Comparison of ENCODE assay signal across 22 mouse cellular contexts in the genomic region with DNA sequence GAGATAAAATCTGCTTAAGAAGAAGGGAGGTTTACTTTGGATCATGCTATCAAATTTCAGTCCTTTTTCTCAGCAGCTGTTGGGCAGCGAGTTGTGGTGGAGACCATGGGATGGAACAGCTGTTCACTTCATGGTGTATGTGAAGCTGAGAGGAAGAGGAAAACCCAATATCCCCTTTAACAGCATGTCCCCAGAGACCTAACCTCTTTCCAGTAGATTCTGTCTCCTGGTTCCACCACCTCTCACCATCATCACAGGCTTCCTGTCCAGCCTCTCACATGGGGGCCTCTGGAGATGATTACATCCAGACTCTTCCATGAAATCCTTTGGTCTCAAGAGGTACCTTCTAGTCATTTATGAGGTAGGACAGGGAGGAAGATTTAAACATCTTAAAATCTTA.
A peak's percentile ranks its signal among the peaks of the same experiment; 100 is the strongest.
DNase-seq lines count a peak whose midpoint lies in the region; ATAC-seq lines count a peak whose summit lies in the region.
"Had no signal": no experiment of that assay in that cellular context is flagged by ENCODE, and none has a peak within 500 bp of the region (broad histone marks: within the 10 kb centered on the region; RNA-seq: fewer than 3 reads in every experiment).

No protein-coding gene starts in this region.

- H3K4me2 ChIP-seq in heart, embryonic 12.5 days, result no peak overlapping the region
- no peak overlapping the region for H3K4me2 ChIP-seq in midbrain, embryonic 11.5 days
- no peak overlapping the region for H3K4me2 ChIP-seq in midbrain, embryonic 15.5 days

- WGBS in heart, embryonic 12.5 days, result 91% methylated on average over 1 of the region's 1 CpGs
- 86% methylated on average over 1 of the region's 1 CpGs for WGBS in midbrain, embryonic 11.5 days
- WGBS in midbrain, embryonic 15.5 days, result 94% methylated on average over 1 of the region's 1 CpGs
- 81% methylated on average over 1 of the region's 1 CpGs for WGBS in limb, embryonic 10.5 days

- no peak for ATAC-seq in heart, embryonic 12.5 days (ENCODE audit: insufficient number of reproducible peaks, low FRiP score)
- ATAC-seq in midbrain, embryonic 11.5 days (ENCODE audit: low FRiP score), result no peak
- ATAC-seq in midbrain, embryonic 15.5 days (replicated peaks), result no peak
- ATAC-seq: activated CD4-positive, CD25-positive, alpha-beta regulatory T cell, adult 4 months; CD4-positive, CD25-positive, alpha-beta regulatory T cell, adult 4 months; Patski had no signal

- H3K27ac ChIP-seq in heart, embryonic 12.5 days (ENCODE audit: poor library complexity, severe bottlenecking), result no peak overlapping the region
- no peak overlapping the region for H3K27ac ChIP-seq in midbrain, embryonic 11.5 days (ENCODE audit: low read depth, low read length)
- H3K27ac ChIP-seq in midbrain, embryonic 15.5 days, result no peak overlapping the region
- H3K27ac ChIP-seq in limb, embryonic 10.5 days, result no peak overlapping the region

- H3K4me3 ChIP-seq in heart, embryonic 12.5 days, result no peak overlapping the region
- no peak overlapping the region for H3K4me3 ChIP-seq in midbrain, embryonic 11.5 days (ENCODE audit: low read depth, low read length)
- H3K4me3 ChIP-seq in midbrain, embryonic 15.5 days, result no peak overlapping the region
- H3K4me3 ChIP-seq in limb, embryonic 10.5 days, result no peak overlapping the region

- no peaks in the 10 kb centered on the region for H3K4me1 ChIP-seq in heart, embryonic 12.5 days (replicated peaks)
- peaks cover 6% of the 10 kb centered on the region for H3K4me1 ChIP-seq in midbrain, embryonic 11.5 days (ENCODE audit: control insufficient read depth, insufficient read depth, low read length)
- H3K4me1 ChIP-seq in midbrain, embryonic 15.5 days, result peaks cover 23% of the 10 kb centered on the region
- peaks cover 2% of the 10 kb centered on the region for H3K4me1 ChIP-seq in limb, embryonic 10.5 days

- H3K36me3 ChIP-seq in heart, embryonic 12.5 days, result no peaks in the 10 kb centered on the region
- H3K36me3 ChIP-seq in midbrain, embryonic 11.5 days (ENCODE audit: control insufficient read depth, insufficient read depth, low read length), result no peaks in the 10 kb centered on the region
- H3K36me3 ChIP-seq in midbrain, embryonic 15.5 days (replicated peaks), result no peaks in the 10 kb centered on the region
- H3K36me3 ChIP-seq in limb, embryonic 10.5 days, result no peaks in the 10 kb centered on the region
- H3K36me3 ChIP-seq: G1E had no signal

- no peak overlapping the region for H3K9ac ChIP-seq in heart, embryonic 12.5 days
- no peak overlapping the region for H3K9ac ChIP-seq in midbrain, embryonic 11.5 days (ENCODE audit: low read length)
- H3K9ac ChIP-seq in midbrain, embryonic 15.5 days, result no peak overlapping the region

- no peaks in the 10 kb centered on the region for H3K9me3 ChIP-seq in heart, embryonic 12.5 days (replicated peaks)
- H3K9me3 ChIP-seq in midbrain, embryonic 11.5 days (ENCODE audit: control insufficient read depth, low read length), result no peaks in the 10 kb centered on the region; the same call in 1 of the 2 replicates
- no peaks in the 10 kb centered on the region for H3K9me3 ChIP-seq in midbrain, embryonic 15.5 days
- H3K9me3 ChIP-seq in limb, embryonic 10.5 days (replicated peaks), result no peaks in the 10 kb centered on the region

- H3K27me3 ChIP-seq in heart, embryonic 12.5 days (replicated peaks), result peaks cover 25% of the 10 kb centered on the region
- H3K27me3 ChIP-seq in midbrain, embryonic 11.5 days (ENCODE audit: control insufficient read depth, insufficient read depth, low read length), result peaks cover 2% of the 10 kb centered on the region; the same call in 1 of the 2 replicates
- H3K27me3 ChIP-seq in midbrain, embryonic 15.5 days (replicated peaks), result no peaks in the 10 kb centered on the region
- H3K27me3 ChIP-seq in limb, embryonic 10.5 days (ENCODE audit: low read depth, poor library complexity, severe bottlenecking), result peaks cover 23% of the 10 kb centered on the region
- H3K27me3 ChIP-seq: CH12.LX had no signal

- DNase-seq in cerebellum, adult 9-10 months, result peak; percentile 5
- no peak for DNase-seq in cerebellum, adult 11 months
- peak; percentile 63 for DNase-seq in heart, adult 11 months
- peak; percentile 73 for DNase-seq in midbrain, embryonic 11.5 days (ENCODE audit: low spot score, missing footprints)
- peak; percentile 10 for DNase-seq in limb, embryonic 10.5 days (ENCODE audit: low spot score)
- no peak for DNase-seq in kidney, postnatal 25 days
- DNase-seq: adrenal gland, adult 2 months; adrenal gland, adult 8-10 months; adrenal gland, postnatal 10 days; adrenal gland, postnatal 14 days; adrenal gland, postnatal 25 days; adrenal gland, postnatal 36 days; B cell, adult 2 months; cerebellum, adult 11-12 months; cerebellum, adult 18-20 months had no signal

Comparison
In these comparisons a context has a peak if more than half of its experiments do, and no peak if none do; other contexts are left out.
1. DNase-seq: peak in cerebellum, adult 9-10 months (single experiment), heart, adult 11 months (single experiment), midbrain, embryonic 11.5 days (single experiment) and limb, embryonic 10.5 days (single experiment); none in cerebellum, adult 11 months (single experiment) and kidney, postnatal 25 days (0 of 2).